Comparison of ENCODE assay signal across 19 mouse cellular contexts in the genomic region with DNA sequence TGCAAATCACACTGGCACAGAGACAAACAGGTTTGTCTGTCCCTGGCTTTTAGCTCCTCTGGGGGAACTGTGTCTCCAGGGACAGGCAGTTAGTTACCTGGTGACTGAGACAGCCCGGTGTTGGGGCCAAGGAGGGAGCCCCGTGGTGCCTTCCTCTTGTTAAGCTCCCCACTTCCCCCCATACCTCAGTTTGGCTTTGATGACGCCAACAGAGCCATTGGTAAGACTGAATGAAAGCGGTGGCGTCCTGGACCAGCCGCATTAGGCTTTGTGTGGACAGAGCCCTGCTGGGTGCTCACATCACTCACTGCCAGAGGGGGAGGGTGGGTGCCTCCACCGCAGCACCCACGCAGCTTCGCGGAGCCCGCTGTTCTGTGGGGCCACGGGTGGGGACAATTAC. TPM values are rescaled to one million over a fixed set of nuclear protein-coding genes. Genes with fewer than 3 reads are reported as not detected.
DNase-seq lines count a peak whose midpoint lies in the region; ATAC-seq and TF ChIP-seq lines count a peak whose summit lies in the region.
"Had no signal": no experiment of that assay in that cellular context is flagged by ENCODE, and none has a peak within 500 bp of the region (broad histone marks: within the 10 kb centered on the region; RNA-seq: fewer than 3 reads in every experiment).

No protein-coding gene starts in this region.

- WGBS in heart, embryonic 11.5 days (ENCODE audit: insufficient replicate concordance) = 7% methylated on average over 12 of the region's 12 CpGs
- WGBS in midbrain, embryonic 10.5 days = under 1% methylated on average over 12 of the region's 12 CpGs
- WGBS in midbrain, postnatal 0 days = 9% methylated on average over 12 of the region's 12 CpGs
- WGBS in embryonic facial prominence, embryonic 10.5 days = 2% methylated on average over 12 of the region's 12 CpGs

- no peak for DNase-seq in heart, postnatal 10 days
- no peak for DNase-seq in midbrain, embryonic 10.5 days (ENCODE audit: low spot score)
- DNase-seq in midbrain, postnatal 0 days (ENCODE audit: low spot score) = no peak
- no peak for DNase-seq in embryonic facial prominence, embryonic 10.5 days (ENCODE audit: low spot score)
- no peak for DNase-seq in testis, postnatal 14 days (ENCODE audit: low spot score)
- DNase-seq: adrenal gland, postnatal 25 days; cerebellum, adult 9-10 months; kidney, postnatal 10 days; lung, embryonic 14.5 days; spleen, adult 18-20 months; thymus, postnatal 25 days had no signal

- H3K4me2 ChIP-seq in heart, embryonic 11.5 days = peak overlapping the region; percentile 98
- no peak overlapping the region for H3K4me2 ChIP-seq in midbrain, postnatal 0 days (ENCODE audit: low read depth, low read length, poor library complexity, severe bottlenecking)
- H3K4me2 ChIP-seq: liver, embryonic 11.5 days had no signal

- no peaks in the 10 kb centered on the region for H3K36me3 ChIP-seq in heart, embryonic 11.5 days (ENCODE audit: control insufficient read depth, insufficient read depth, low read length)
- no peaks in the 10 kb centered on the region for H3K36me3 ChIP-seq in midbrain, embryonic 10.5 days
- no peaks in the 10 kb centered on the region for H3K36me3 ChIP-seq in midbrain, postnatal 0 days (ENCODE audit: insufficient read depth, low read length)
- H3K36me3 ChIP-seq in embryonic facial prominence, embryonic 10.5 days (replicated peaks) = no peaks in the 10 kb centered on the region
- peaks cover 10% of the 10 kb centered on the region for H3K36me3 ChIP-seq in megakaryocyte, embryonic 14.5 days (replicated peaks; ENCODE audit: low read length)
- H3K36me3 ChIP-seq: stomach, embryonic 15.5 days had no signal

- peaks cover 52% of the 10 kb centered on the region for H3K27me3 ChIP-seq in heart, embryonic 11.5 days (ENCODE audit: control insufficient read depth, insufficient read depth, low read length)
- H3K27me3 ChIP-seq in midbrain, embryonic 10.5 days (ENCODE audit: low read depth, poor library complexity, severe bottlenecking) = peaks cover 61% of the 10 kb centered on the region
- peaks cover 30% of the 10 kb centered on the region for H3K27me3 ChIP-seq in midbrain, postnatal 0 days (ENCODE audit: insufficient read depth, low read length)
- H3K27me3 ChIP-seq in embryonic facial prominence, embryonic 10.5 days (replicated peaks; ENCODE audit: low read depth, poor library complexity, severe bottlenecking) = peaks cover 63% of the 10 kb centered on the region
- peaks cover 34% of the 10 kb centered on the region for H3K27me3 ChIP-seq in megakaryocyte, embryonic 14.5 days (replicated peaks)

- peaks cover 43% of the 10 kb centered on the region for H3K4me1 ChIP-seq in heart, embryonic 11.5 days (ENCODE audit: control insufficient read depth, insufficient read depth, low read length)
- peaks cover 41% of the 10 kb centered on the region for H3K4me1 ChIP-seq in midbrain, embryonic 10.5 days
- peaks cover 18% of the 10 kb centered on the region; the same call in 1 of the 2 replicates for H3K4me1 ChIP-seq in midbrain, postnatal 0 days (ENCODE audit: insufficient read depth, low read length)
- peaks cover 38% of the 10 kb centered on the region for H3K4me1 ChIP-seq in embryonic facial prominence, embryonic 10.5 days
- H3K4me1 ChIP-seq in megakaryocyte, embryonic 14.5 days = peaks cover 64% of the 10 kb centered on the region

- no peak overlapping the region for H3K27ac ChIP-seq in heart, embryonic 11.5 days (ENCODE audit: low read depth, low read length)
- no peak overlapping the region for H3K27ac ChIP-seq in midbrain, embryonic 10.5 days (replicated peaks)
- no peak overlapping the region for H3K27ac ChIP-seq in midbrain, postnatal 0 days (ENCODE audit: low read depth, low read length)
- no peak overlapping the region for H3K27ac ChIP-seq in embryonic facial prominence, embryonic 10.5 days (replicated peaks)
- H3K27ac ChIP-seq: macrophage; stomach, embryonic 15.5 days had no signal

- no peak overlapping the region for H3K4me3 ChIP-seq in heart, embryonic 11.5 days (ENCODE audit: low read depth, low read length)
- peak overlapping the region; percentile 71; the same call in 1 of the 2 replicates for H3K4me3 ChIP-seq in midbrain, embryonic 10.5 days
- H3K4me3 ChIP-seq in midbrain, postnatal 0 days (ENCODE audit: low read depth, low read length) = no peak overlapping the region
- 0 out of 2 replicates have a peak overlapping the region, but pooled peaks have one; percentile 23 for H3K4me3 ChIP-seq in embryonic facial prominence, embryonic 10.5 days
- H3K4me3 ChIP-seq in megakaryocyte, embryonic 14.5 days (replicated peaks) = peak overlapping the region; percentile 100
- H3K4me3 ChIP-seq: erythroblast, embryonic 14.5 days; stomach, embryonic 15.5 days had no signal

- ATAC-seq in heart, embryonic 11.5 days (replicated peaks; ENCODE audit: insufficient number of reproducible peaks, low FRiP score, low TSS enrichment) = no peak
- no peak for ATAC-seq in midbrain, postnatal 0 days (ENCODE audit: low FRiP score)
- ATAC-seq: forebrain, embryonic 16.5 days; intestine, postnatal 0 days had no signal

- no peak overlapping the region for H3K9ac ChIP-seq in heart, embryonic 11.5 days (ENCODE audit: low read depth, low read length)
- H3K9ac ChIP-seq in midbrain, postnatal 0 days (replicated peaks; ENCODE audit: low read length, poor library complexity, severe bottlenecking) = no peak overlapping the region
- H3K9ac ChIP-seq: lung, embryonic 14.5 days; stomach, embryonic 15.5 days had no signal

- no peaks in the 10 kb centered on the region for H3K9me3 ChIP-seq in heart, embryonic 11.5 days (replicated peaks; ENCODE audit: control insufficient read depth, low read length)
- no peaks in the 10 kb centered on the region for H3K9me3 ChIP-seq in midbrain, embryonic 10.5 days (replicated peaks)
- H3K9me3 ChIP-seq in midbrain, postnatal 0 days (ENCODE audit: low read length) = no peaks in the 10 kb centered on the region
- H3K9me3 ChIP-seq in embryonic facial prominence, embryonic 10.5 days = no peaks in the 10 kb centered on the region
- no peaks in the 10 kb centered on the region for H3K9me3 ChIP-seq in megakaryocyte, embryonic 14.5 days
- H3K9me3 ChIP-seq: stomach, embryonic 15.5 days had no signal

- no peak for TF ChIP-seq CTCF in midbrain, postnatal 0 days (IDR thresholded peaks at IDR 0.05)

- intact Hi-C loops in heart, postnatal 10 days (cut with DNase I) = no loop called here

RNA-seq across cellular contexts. Expression of a gene that starts 1.7 kb away (rescaled TPM):
- 17.9 and 21.3 TPM in 2 replicates for polyA plus RNA-seq in heart, embryonic 11.5 days (2014; fragmentation: Nextera tagmentation; extraction: Ambion mirVana)
- 100 to 1,000 TPM; 111 to 112 TPM for total RNA-seq in heart, postnatal 10 days (2021)
- polyA plus RNA-seq in midbrain, embryonic 10.5 days (2016; fragmentation: Nextera tagmentation; extraction: Ambion mirVana) = 0.82 and 0.90 TPM in 2 replicates
- total RNA-seq in midbrain, postnatal 0 days (2014; rRNA removed) = 3.6 and 4.7 TPM in 2 replicates
- polyA plus RNA-seq in midbrain, postnatal 0 days (2015; fragmentation: Nextera tagmentation; extraction: Ambion mirVana) = 5.5 and 8.2 TPM in 2 replicates
- 0.20 and 1.6 TPM in 2 replicates for polyA plus RNA-seq in embryonic facial prominence, embryonic 10.5 days (2016; fragmentation: Nextera tagmentation; extraction: Ambion mirVana)
- polyA plus RNA-seq in megakaryocyte, embryonic 14.5 days (2012; ENCODE audit: insufficient read depth, low replicate concordance) = 940 and 1,036 TPM in 2 replicates
- polyA plus RNA-seq: macrophage had no signal

RNA-seq across cellular contexts. Expression of a gene that starts 49.4 kb away (rescaled TPM):
- 46.2 and 52.8 TPM in 2 replicates for polyA plus RNA-seq in heart, embryonic 11.5 days (2014; fragmentation: Nextera tagmentation; extraction: Ambion mirVana)
- total RNA-seq in heart, postnatal 10 days (2021) = 10 to 100 TPM; 47.4 to 55.5 TPM
- 105 and 118 TPM in 2 replicates for polyA plus RNA-seq in midbrain, embryonic 10.5 days (2016; fragmentation: Nextera tagmentation; extraction: Ambion mirVana)
- total RNA-seq in midbrain, postnatal 0 days (2014; rRNA removed) = 203 and 212 TPM in 2 replicates
- polyA plus RNA-seq in midbrain, postnatal 0 days (2015; fragmentation: Nextera tagmentation; extraction: Ambion mirVana) = 149 and 156 TPM in 2 replicates
- 99.0 and 102 TPM in 2 replicates for polyA plus RNA-seq in embryonic facial prominence, embryonic 10.5 days (2016; fragmentation: Nextera tagmentation; extraction: Ambion mirVana)
- polyA plus RNA-seq in megakaryocyte, embryonic 14.5 days (2012; ENCODE audit: insufficient read depth, low replicate concordance) = 3.1 and 3.6 TPM in 2 replicates

Comparison
In these comparisons a context has a peak if more than half of its experiments do, and no peak if none do; other contexts are left out.
1. H3K4me3 ChIP-seq: peak in midbrain, embryonic 10.5 days (single experiment), embryonic facial prominence, embryonic 10.5 days (single experiment) and megakaryocyte, embryonic 14.5 days (single experiment); none in heart, embryonic 11.5 days (single experiment) and midbrain, postnatal 0 days (single experiment).
2. RNA of a gene that starts 1.7 kb away (polyA plus RNA-seq): 940 to 1,036 TPM in megakaryocyte, embryonic 14.5 days; 17.9 to 21.3 TPM in heart, embryonic 11.5 days, 5.5 to 8.2 TPM in midbrain, postnatal 0 days, 0.20 to 1.6 TPM in embryonic facial prominence, embryonic 10.5 days and 0.82 to 0.90 TPM in midbrain, embryonic 10.5 days; every median in the first group is over 10 times any median in the second.
3. RNA of a gene that starts 49.4 kb away (polyA plus RNA-seq): 149 to 156 TPM in midbrain, postnatal 0 days, 105 to 118 TPM in midbrain, embryonic 10.5 days, 99.0 to 102 TPM in embryonic facial prominence, embryonic 10.5 days and 46.2 to 52.8 TPM in heart, embryonic 11.5 days; 3.1 to 3.6 TPM in megakaryocyte, embryonic 14.5 days; every median in the first group is over 10 times any median in the second.